Mouse (Mus musculus) lung, postnatal 0 days (tissue): ENCODE results near the gene Trp53bp2.

Experiments used
- CTCF ChIP-seq: IDR thresholded peaks from 2 replicates; pipeline ENCODE4 v1.5.1; 2016; ENCODE audit warnings: antibody characterized with exemption, mild to moderate bottlenecking
- EP300 ChIP-seq: IDR thresholded peaks from 2 replicates; pipeline ENCODE4 v1.6.1; 2016; ENCODE audit warnings: antibody characterized with exemption, mild to moderate bottlenecking, control low read depth

DNA sequence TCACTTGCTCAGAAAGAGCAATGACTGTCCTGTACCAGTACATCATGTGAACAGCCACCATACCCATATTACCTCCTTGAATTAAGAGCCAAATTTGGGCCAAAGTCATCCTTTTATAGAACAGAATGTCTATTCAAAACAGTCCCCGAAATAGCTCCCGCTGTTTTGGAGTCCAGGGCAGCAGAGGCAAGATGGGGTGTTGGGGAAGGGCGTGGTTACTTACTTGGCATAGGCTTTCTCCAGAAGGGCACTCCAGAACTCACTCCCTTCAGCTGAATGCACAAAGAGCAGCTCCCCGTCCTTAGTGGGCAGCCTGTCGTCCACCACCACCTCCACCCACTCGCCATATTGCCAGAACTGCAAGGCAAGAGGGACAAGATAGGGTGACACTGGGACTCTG is 82.9 kb downstream of the Trp53bp2 start:
- TF ChIP-seq CTCF (no peak), EP300 (0 out of 2 replicates have a peak, but pooled peaks have one; percentile 23)
